Mouse (Mus musculus) CH12.LX (cell line): ENCODE measurements around the gene 9530077C05Rik. TPM values are rescaled to one million over a fixed set of nuclear protein-coding genes. Genes with fewer than 3 reads are reported as not detected.

Experiments
- DNase-seq: peaks from one replicate; pipeline ENCODE4 v3.0.0-alpha.2; 2013; ENCODE audit errors: extremely low read depth
- H3K27ac ChIP-seq: 2 replicates; pipeline ENCODE4 v1.5.1; 2012; ENCODE audit warnings: low read depth, mild to moderate bottlenecking, control low read depth, moderate library complexity; ENCODE audit not compliant: insufficient read depth
- H3K27me3 ChIP-seq: replicated peaks from 2 replicates; pipeline ENCODE3; 2012; ENCODE audit warnings: inconsistent platforms
- H3K36me3 ChIP-seq, 2 experiments: replicated peaks in 1 of 2; 2 replicates each; pipeline versions ENCODE3 to v1.6.1; 2012; ENCODE audit warnings: inconsistent platforms in 1 of 2, low read length in 1 of 2, mild to moderate bottlenecking in 1 of 2, mixed read lengths in 1 of 2, moderate library complexity in 1 of 2; ENCODE audit not compliant: control insufficient read depth in 1 of 2, insufficient read depth in 1 of 2
- H3K4me1 ChIP-seq, 2 experiments: 2 replicates each; pipeline ENCODE4 v1.6.1; 2012; ENCODE audit warnings: inconsistent platforms in 1 of 2, moderate library complexity in 1 of 2; ENCODE audit not compliant: insufficient read depth in 2 of 2, control insufficient read depth in 1 of 2
- H3K4me2 ChIP-seq: 2 replicates; pipeline ENCODE4 v1.6.1; 2012; ENCODE audit warnings: low read depth, mild to moderate bottlenecking, control low read depth; ENCODE audit not compliant: poor library complexity, insufficient read depth, severe bottlenecking
- H3K4me3 ChIP-seq, 3 experiments: fragments of 150-350 bp in 1 of 3; sonication (generic) in 1 of 3; replicated peaks in 1 of 3; 2 replicates each; pipeline versions ENCODE3 to v1.5.1; 2011 to 2012; ENCODE audit warnings: low read depth in 2 of 3, low read length in 2 of 3, mild to moderate bottlenecking in 2 of 3, moderate library complexity in 2 of 3, control low read depth in 1 of 3, improper control_type of control experiment in 1 of 3, inconsistent platforms in 1 of 3, mixed read lengths in 1 of 3; ENCODE audit not compliant: poor library complexity in 1 of 3
- H3K79me2 ChIP-seq: replicated peaks from 2 replicates; pipeline ENCODE4 v1.6.1; 2012; ENCODE audit warnings: mild to moderate bottlenecking, moderate library complexity; ENCODE audit not compliant: control insufficient read depth, poor library complexity, insufficient read depth, severe bottlenecking; ENCODE audit errors: extremely low read depth
- H3K9ac ChIP-seq: 2 replicates; pipeline ENCODE4 v1.6.1; 2012; ENCODE audit warnings: low read depth, mild to moderate bottlenecking, control low read depth, moderate library complexity; ENCODE audit not compliant: insufficient read depth
- H3K9me3 ChIP-seq: replicated peaks from 2 replicates; pipeline ENCODE3; 2012; ENCODE audit warnings: low read length, inconsistent platforms, mixed read lengths
- BHLHE40 ChIP-seq: IDR thresholded peaks from 2 replicates; pipeline ENCODE4 v1.6.1; 2011; ENCODE audit warnings: mild to moderate bottlenecking, low read depth, low read length, improper control_type of control experiment
- E2F4 ChIP-seq: IDR thresholded peaks from 2 replicates; pipeline ENCODE4 v1.6.1; 2011; ENCODE audit warnings: low read depth, low read length, improper control_type of control experiment; ENCODE audit not compliant: insufficient replicate concordance
- ELF1 ChIP-seq: IDR thresholded peaks from 2 replicates; pipeline ENCODE4 v1.6.1; 2014; ENCODE audit warnings: low read depth, mild to moderate bottlenecking, inconsistent platforms, low read length, improper control_type of control experiment
- GABPA ChIP-seq: IDR thresholded peaks from 2 replicates; pipeline ENCODE4 v1.6.1; 2012; ENCODE audit warnings: low read depth, low read length, improper control_type of control experiment, inconsistent platforms; ENCODE audit not compliant: insufficient replicate concordance
- HCFC1 ChIP-seq: IDR thresholded peaks from 2 replicates; pipeline ENCODE4 v1.6.1; 2012; ENCODE audit warnings: low read depth, mild to moderate bottlenecking, inconsistent platforms, low read length, improper control_type of control experiment
- IRF4 ChIP-seq: IDR thresholded peaks from 2 replicates; pipeline ENCODE4 v1.6.1; 2014; ENCODE audit warnings: low read depth, mild to moderate bottlenecking, inconsistent platforms, low read length, improper control_type of control experiment
- JUN ChIP-seq: IDR thresholded peaks from 2 replicates; pipeline ENCODE4 v1.6.1; 2011; ENCODE audit warnings: low read depth, mild to moderate bottlenecking, low read length, improper control_type of control experiment, moderate library complexity; ENCODE audit not compliant: insufficient read depth
- MAZ ChIP-seq: IDR thresholded peaks from 2 replicates; pipeline ENCODE4 v1.6.1; 2012; ENCODE audit warnings: low read depth, mild to moderate bottlenecking, inconsistent platforms, low read length, improper control_type of control experiment, moderate library complexity
- MYC ChIP-seq: IDR thresholded peaks from 2 replicates; pipeline ENCODE4 v1.6.1; 2011; ENCODE audit warnings: low read depth, mild to moderate bottlenecking, improper control_type of control experiment, low read length
- NELFE ChIP-seq: IDR thresholded peaks from 2 replicates; pipeline ENCODE4 v1.6.1; 2011; ENCODE audit warnings: low read depth, low read length, improper control_type of control experiment
- POLR2A ChIP-seq: IDR thresholded peaks from 2 replicates; pipeline ENCODE4 v1.6.1; 2011; ENCODE audit warnings: low read depth, mild to moderate bottlenecking, improper control_type of control experiment, low read length
- POLR2AphosphoS2 ChIP-seq: IDR thresholded peaks from 2 replicates; pipeline ENCODE4 v1.6.1; 2011; ENCODE audit warnings: low read depth, low read length, improper control_type of control experiment
- RAD21 ChIP-seq: IDR thresholded peaks from 2 replicates; pipeline ENCODE4 v1.6.1; 2011; ENCODE audit warnings: low read depth, mild to moderate bottlenecking, low read length, improper control_type of control experiment, moderate library complexity
- RCOR1 ChIP-seq: conservative IDR thresholded peaks from 2 replicates; pipeline ENCODE4 v1.6.1; 2012; ENCODE audit warnings: low read depth, mild to moderate bottlenecking, inconsistent platforms, low read length, improper control_type of control experiment
- SMC3 ChIP-seq: IDR thresholded peaks from 2 replicates; pipeline ENCODE4 v1.6.1; 2011; ENCODE audit warnings: low read depth, low read length, improper control_type of control experiment
- TBP ChIP-seq: conservative IDR thresholded peaks from 2 replicates; pipeline ENCODE4 v1.6.1; 2011; ENCODE audit warnings: low read depth, low read length, improper control_type of control experiment
- TCF12 ChIP-seq: IDR thresholded peaks from 2 replicates; pipeline ENCODE4 v1.6.1; 2014; ENCODE audit warnings: low read depth, mild to moderate bottlenecking, inconsistent platforms, low read length, improper control_type of control experiment
- USF1 ChIP-seq: IDR thresholded peaks from 2 replicates; pipeline ENCODE4 v1.6.1; 2014; ENCODE audit warnings: low read depth, mild to moderate bottlenecking, inconsistent platforms, low read length, improper control_type of control experiment
- USF2 ChIP-seq: conservative IDR thresholded peaks from 2 replicates; pipeline ENCODE4 v1.6.1; 2011; ENCODE audit warnings: low read depth, low read length, improper control_type of control experiment
- ZC3H11A ChIP-seq: IDR thresholded peaks from 2 replicates; pipeline ENCODE4 v1.6.1; 2012; ENCODE audit warnings: low read depth, mild to moderate bottlenecking, inconsistent platforms, low read length, improper control_type of control experiment
- ZMIZ1 ChIP-seq: IDR thresholded peaks from 2 replicates; pipeline ENCODE4 v1.6.1; 2012; ENCODE audit warnings: low read depth, mild to moderate bottlenecking, inconsistent platforms, low read length, improper control_type of control experiment
- dilution Hi-C: fragments of 300-500 bp; cut with MboI; formaldehyde crosslinking; loops from 2 replicates; pipeline ENCODE4 v1.14.3; 2020; ENCODE audit warnings: low sequenced_read_pairs; ENCODE audit not compliant: extremely low pct_unique_long_range_greater_than_20kb, extremely low pct_ligation_motif_present
- in situ Hi-C: fragments of 300-500 bp; cut with MboI; formaldehyde crosslinking; loops from 3 replicates; pipeline ENCODE4 v1.14.3; 2019; ENCODE audit warnings: low sequenced_read_pairs, low pct_ligation_motif_present, low pct_unique_long_range_greater_than_20kb, mixed read lengths
- polyA plus RNA-seq: library from polyadenylated mRNA; unstranded; fragments of >175 nt; gene quantifications from 2 replicates; pipeline ENCODE4 v1.2.1, GENCODE M21; 2012; ENCODE audit warnings: low read depth; ENCODE audit not compliant: insufficient read length
- total RNA-seq, 2 experiments: library from RNA; depleted of rRNA; stranded (reverse); fragments of 300-350 nt in 1 of 2; fragments of >200 nt in 1 of 2; gene quantifications; 2 replicates each; pipeline ENCODE4 v1.2.3; 2012 to 2014

Gene 9530077C05Rik
- total and polyA plus RNA-seq, 3 experiments, result 0.71 to 1.4 (median 0.93) TPM

DNA sequence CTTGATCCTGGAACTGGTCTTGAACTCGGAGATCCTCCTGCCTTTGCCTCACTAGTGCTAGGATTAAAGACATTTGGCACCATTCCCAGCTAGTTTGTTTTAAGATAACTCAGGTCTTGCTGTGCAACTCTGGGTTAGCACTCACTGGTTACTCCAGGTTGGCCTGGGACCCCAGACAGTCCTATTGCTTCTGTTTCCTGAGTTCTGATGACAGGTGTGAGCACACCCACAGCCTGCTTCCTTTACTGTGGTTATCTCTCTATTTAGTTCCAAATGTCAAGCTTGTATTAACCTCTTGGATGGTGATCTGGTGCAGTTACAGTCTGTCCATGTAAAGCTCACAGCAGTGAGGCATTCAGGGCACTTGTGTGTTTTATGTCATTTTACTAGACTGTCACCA lies 12.2 kb downstream of the 9530077C05Rik start:
- H3K27ac ChIP-seq, result no peak overlapping the region
- H3K9ac ChIP-seq, result no peak overlapping the region
- TF ChIP-seq RCOR1, result no peak
- no peak for TF ChIP-seq RAD21
- no peak for TF ChIP-seq TBP
- no peak for TF ChIP-seq ZC3H11A
- no peak for TF ChIP-seq USF1
- no peak for TF ChIP-seq SMC3
- no peak for TF ChIP-seq IRF4
- TF ChIP-seq JUN, result no peak
- TF ChIP-seq GABPA, result no peak
- no peak for TF ChIP-seq MYC
- H3K4me2 ChIP-seq, result no peak overlapping the region
- H3K27me3 ChIP-seq, result no peaks in the 10 kb centered on the region
- in situ Hi-C loops, result no loop called here
- H3K4me1 ChIP-seq, result peaks cover 0 to 4% of the 10 kb centered on the region in 2 experiments; a peak in 1 of 4 replicates
- no peak for DNase-seq
- H3K9me3 ChIP-seq, result no peaks in the 10 kb centered on the region
- dilution Hi-C loops, result no loop called here
- H3K36me3 ChIP-seq, result no peaks in the 10 kb centered on the region
- no peak overlapping the region for H3K4me3 ChIP-seq
- H3K79me2 ChIP-seq, result no peaks in the 10 kb centered on the region

DNA sequence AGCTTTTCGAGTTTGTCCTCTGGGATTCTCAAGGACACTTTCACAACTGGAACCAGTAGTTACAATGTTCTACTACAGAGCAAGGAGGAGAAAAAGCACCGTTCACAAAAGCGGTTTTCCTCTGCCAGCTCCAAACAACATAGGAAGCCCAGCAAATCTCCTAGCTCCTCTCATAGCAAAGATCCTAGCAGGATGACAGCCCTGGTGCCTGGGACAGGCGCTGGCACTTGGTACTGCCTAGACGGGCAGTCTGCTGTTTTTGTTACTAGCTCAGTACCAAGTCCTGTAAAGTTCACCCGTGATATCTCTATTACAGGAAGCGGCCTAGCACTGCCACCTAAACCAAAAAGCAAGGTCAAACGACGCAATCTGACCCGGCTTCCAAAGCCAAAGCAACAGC lies 12.9 kb downstream of the 9530077C05Rik start:
- no peak for DNase-seq
- dilution Hi-C loops, result no loop called here
- TF ChIP-seq USF2 (no peak), MAZ (no peak), TCF12 (no peak), RCOR1 (no peak), E2F4 (no peak), MYC (no peak), BHLHE40 (no peak), RAD21 (no peak), HCFC1 (no peak), ZMIZ1 (no peak), POLR2AphosphoS2 (no peak), NELFE (no peak), POLR2A (no peak), ELF1 (no peak)
- Histone ChIP-seq H3K27me3 (no peaks in the 10 kb centered on the region), H3K36me3 (no peaks in the 10 kb centered on the region), H3K27ac (no peak overlapping the region), H3K4me3 (no peak overlapping the region), H3K9me3 (no peaks in the 10 kb centered on the region), H3K9ac (no peak overlapping the region), H3K4me2 (no peak overlapping the region), H3K79me2 (no peaks in the 10 kb centered on the region), H3K4me1 (peaks cover 0 to 11% of the 10 kb centered on the region in 2 experiments; a peak in 2 of 4 replicates)
- in situ Hi-C loops, result no loop called here
